Mouse (Mus musculus) cerebellum, adult (tissue): Measurements from ENCODE around the gene Necab2.

ENCODE experiments used
- ATAC-seq: cut with Nextera tagmentation; 2 replicates; pipeline ENCODE4 v1.9.2; 2017; ENCODE audit warnings: mild to moderate bottlenecking, moderate library complexity, mixed read lengths; ENCODE audit not compliant: insufficient number of reproducible peaks, low FRiP score, low TSS enrichment

Necab2 gene

DNA sequence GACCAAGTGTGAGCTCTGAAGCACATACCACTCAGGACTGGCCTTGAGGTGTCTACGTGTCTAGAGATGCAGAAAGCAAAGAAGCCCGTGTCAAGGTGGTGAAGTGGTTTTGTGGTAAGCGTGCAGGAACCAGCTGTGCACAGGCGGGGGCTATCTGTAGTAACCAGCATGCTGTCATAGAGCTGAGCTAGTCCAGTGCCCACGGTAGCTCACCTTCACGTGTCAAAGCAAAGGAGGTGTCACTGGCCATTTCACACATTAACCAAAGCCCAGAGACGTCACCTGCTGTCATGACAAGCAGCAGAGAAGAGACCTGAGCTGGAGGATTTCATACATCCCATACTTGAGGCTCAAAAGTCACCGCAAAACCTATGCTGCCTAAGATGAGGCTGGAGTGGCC, 59.6 kb downstream of the Necab2 start:
- no peak for ATAC-seq

DNA sequence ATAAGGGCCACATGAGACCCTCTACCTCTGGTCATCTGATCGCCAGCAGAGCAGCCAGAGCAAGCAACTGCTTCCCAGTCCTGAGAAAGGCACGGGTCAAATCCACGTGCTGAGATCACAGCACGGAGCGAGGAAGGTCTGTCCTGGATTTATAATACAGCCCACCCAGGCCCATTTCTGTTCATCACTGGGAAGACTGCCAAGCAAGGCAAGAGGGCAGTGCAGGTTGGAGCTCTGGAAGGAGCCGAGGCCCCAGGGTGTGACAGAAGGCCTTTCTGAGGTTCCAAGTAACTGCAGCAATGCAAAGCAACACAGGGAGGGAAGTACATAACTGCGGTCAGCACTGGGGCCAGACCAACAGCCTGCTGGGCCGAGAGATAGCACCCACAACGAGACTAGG, 64.0 kb downstream of the Necab2 start:
- no peak for ATAC-seq

DNA sequence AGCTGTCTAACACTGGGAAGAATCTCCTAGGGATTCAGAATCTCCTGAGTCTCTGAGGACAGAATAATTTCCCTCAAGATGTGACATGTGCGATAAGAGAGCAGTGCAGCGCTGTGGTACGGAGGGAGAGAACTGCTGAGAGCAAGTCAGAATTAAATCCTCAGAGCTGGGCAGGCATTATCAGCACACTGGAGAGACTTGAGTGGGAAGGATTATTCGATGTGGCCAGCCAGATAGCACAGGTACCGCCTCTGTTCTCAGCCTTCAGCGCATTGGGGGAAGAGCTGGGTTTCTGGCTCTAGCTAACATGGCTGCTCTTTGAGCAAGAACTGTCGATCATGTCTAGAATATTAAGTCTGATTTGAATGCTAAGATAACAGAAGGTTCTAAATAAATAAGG, 65.2 kb downstream of the Necab2 start:
- ATAC-seq, result no peak

DNA sequence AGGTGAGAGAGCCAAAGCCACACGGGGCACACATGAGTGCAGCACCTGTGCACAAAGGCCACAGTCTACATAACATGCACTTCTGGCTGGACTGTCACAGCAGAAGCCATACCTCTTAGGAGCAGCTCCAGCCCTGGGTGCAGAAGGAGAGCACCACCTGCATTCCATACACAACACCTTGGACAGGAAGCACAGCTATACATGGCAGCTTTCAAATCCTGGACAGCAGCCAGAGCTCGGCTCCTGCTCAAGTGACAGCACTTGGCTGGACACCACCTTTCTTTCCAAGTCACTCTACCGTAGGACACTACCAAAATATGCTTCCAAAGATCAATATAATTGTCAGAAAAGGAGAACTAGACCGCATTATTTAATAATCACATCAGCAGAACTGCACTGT, 66.9 kb downstream of the Necab2 start:
- peak; percentile 53; the same call in 1 of the 2 replicates for ATAC-seq

GRCm38 (mm10) chr8:119514940-119515339, 68.4 kb downstream of the Necab2 start:
- ATAC-seq, result no peak

GRCm38 (mm10) chr8:119515767-119516166, 69.2 kb downstream of the Necab2 start:
- no peak for ATAC-seq

- ATAC-seq, result no peak
Observed at GRCm38 (mm10) chr8:119516674-119517073, 70.2 kb downstream of the Necab2 start.

GRCm38 (mm10) chr8:119520102-119520501, 73.6 kb downstream of the Necab2 start:
- no peak for ATAC-seq
